9 mouse cellular contexts compared by ENCODE assay signal in the genomic region with DNA sequence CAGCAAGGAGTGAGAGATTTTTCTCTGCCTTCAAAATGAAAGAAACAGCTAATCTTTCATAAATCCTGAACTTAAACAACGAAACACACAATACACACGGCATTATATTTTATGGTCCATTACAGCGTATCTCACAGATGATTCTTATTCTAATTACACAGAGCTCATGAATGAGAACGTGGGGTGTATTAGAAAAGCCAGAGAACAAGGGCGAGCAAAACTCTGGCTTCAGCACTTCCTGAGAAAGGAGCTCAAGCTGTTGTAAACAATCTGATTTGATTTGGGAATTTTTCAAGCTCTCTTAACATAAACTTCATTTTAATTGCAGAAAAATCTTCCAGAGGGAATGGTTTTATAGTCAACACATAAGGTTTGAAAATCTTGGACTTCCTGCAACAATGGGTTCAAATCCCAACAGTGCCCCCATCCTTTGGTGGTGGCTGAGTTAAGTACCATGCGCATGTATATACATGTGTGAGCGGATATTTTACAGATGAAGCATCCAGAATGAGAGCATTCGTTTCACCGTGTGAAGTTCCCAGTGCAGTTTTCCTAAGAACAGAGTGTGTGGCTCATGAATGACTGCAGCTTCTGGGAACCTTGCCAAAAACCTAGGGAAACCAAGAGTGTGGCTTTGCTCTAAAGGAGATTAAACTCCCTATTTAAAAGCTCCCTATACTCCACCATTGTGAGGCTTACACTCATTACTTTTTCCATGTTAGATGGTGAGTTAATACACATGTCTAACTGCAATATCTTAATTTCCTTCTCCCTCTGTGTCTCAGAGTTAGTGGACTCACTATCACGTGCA.
DNase-seq lines count a peak whose midpoint lies in the region; ATAC-seq lines count a peak whose summit lies in the region.
"Had no signal": no experiment of that assay in that cellular context is flagged by ENCODE, and none has a peak within 500 bp of the region (broad histone marks: within the 10 kb centered on the region; RNA-seq: fewer than 3 reads in every experiment).

No protein-coding gene starts in this region.

- 0 out of 2 replicates have a peak, but pooled peaks have one; percentile 46 for ATAC-seq in kidney, embryonic 16.5 days (ENCODE audit: low FRiP score, low TSS enrichment)

- DNase-seq in kidney, adult 9 months: no peak
- DNase-seq in brain, embryonic 18.5 days (ENCODE audit: low read depth, low spot score): peak; percentile 71
- peak; percentile 8 for DNase-seq in forelimb bud, embryonic 11.5 days (ENCODE audit: low read depth, low spot score)
- DNase-seq in left cerebral cortex, adult 18-20 months (ENCODE audit: low spot score in 2 of 2): peak; percentile 59 to 65
- peak; percentile 49 to 70 for DNase-seq in right cerebral cortex, postnatal 36 days (ENCODE audit: low spot score in 2 of 2)
- DNase-seq in urinary bladder, postnatal 4 days (ENCODE audit: low spot score in 2 of 2): no peak
- no peak for DNase-seq in adrenal gland, postnatal 25 days
- DNase-seq: liver, embryonic 13.5 days had no signal

- no peaks in the 10 kb centered on the region for H3K27me3 ChIP-seq in kidney, embryonic 16.5 days (ENCODE audit: insufficient read depth, low read length)
- H3K27me3 ChIP-seq: liver, embryonic 13.5 days had no signal

- H3K27ac ChIP-seq in kidney, embryonic 16.5 days (ENCODE audit: low read length): no peak overlapping the region
- H3K27ac ChIP-seq: liver, embryonic 13.5 days had no signal

- WGBS in kidney, embryonic 16.5 days: 57% methylated on average over 10 of the region's 10 CpGs

- H3K4me1 ChIP-seq in kidney, embryonic 16.5 days (ENCODE audit: insufficient read depth, low read length): no peaks in the 10 kb centered on the region
- H3K4me1 ChIP-seq: liver, embryonic 13.5 days had no signal

- no peak overlapping the region for H3K4me2 ChIP-seq in kidney, embryonic 16.5 days (replicated peaks; ENCODE audit: low read depth, low read length)
- H3K4me2 ChIP-seq: liver, embryonic 13.5 days had no signal

- H3K9ac ChIP-seq in kidney, embryonic 16.5 days (replicated peaks; ENCODE audit: low read length): no peak overlapping the region
- H3K9ac ChIP-seq: liver, embryonic 13.5 days had no signal

- H3K36me3 ChIP-seq in kidney, embryonic 16.5 days (ENCODE audit: insufficient read depth, low read length): no peaks in the 10 kb centered on the region
- H3K36me3 ChIP-seq: liver, embryonic 13.5 days had no signal

- no peak overlapping the region for H3K4me3 ChIP-seq in kidney, embryonic 16.5 days (ENCODE audit: low read length)
- H3K4me3 ChIP-seq: liver, embryonic 13.5 days had no signal

- no peaks in the 10 kb centered on the region for H3K9me3 ChIP-seq in kidney, embryonic 16.5 days (ENCODE audit: low read length)
- H3K9me3 ChIP-seq: liver, embryonic 13.5 days had no signal

Comparison
In these comparisons a context has a peak if more than half of its experiments do, and no peak if none do; other contexts are left out.
1. DNase-seq: peak in brain, embryonic 18.5 days (single experiment), forelimb bud, embryonic 11.5 days (single experiment), left cerebral cortex, adult 18-20 months (2 of 2) and right cerebral cortex, postnatal 36 days (2 of 2); none in kidney, adult 9 months (single experiment), urinary bladder, postnatal 4 days (0 of 2) and adrenal gland, postnatal 25 days (single experiment).